Mouse (Mus musculus) liver, postnatal 0 days (tissue): Measurements from ENCODE around the gene P4ha2.

Experiments
- CTCF ChIP-seq: sonication (generic); IDR thresholded peaks from 2 replicates; pipeline ENCODE4 v1.5.1; 2016; ENCODE audit warnings: antibody characterized with exemption, low read depth
- EP300 ChIP-seq: IDR thresholded peaks from 2 replicates; pipeline ENCODE4 v1.6.1; 2016; ENCODE audit warnings: antibody characterized with exemption, low read depth, mild to moderate bottlenecking

- TF ChIP-seq CTCF (no peak), EP300 (no peak)
Measured at GRCm38 (mm10) chr11:54050205-54050604, 49.7 kb upstream of the P4ha2 start.
